Mouse (Mus musculus): ENCODE measurements at regions not wholly inside any gene's neighbourhood (a gene's known extent, or its start where the extent isn't known, plus 50 kb on each side); places are given as distances from the start of the nearest gene placed in this dataset.
A peak's percentile ranks its signal among the peaks of the same experiment; 100 is the strongest.

- no peak for DNase-seq
Observed at GRCm38 (mm10) chr3:20680944-20681494, 314.0 kb upstream of the Agtr1b start.

- DNase-seq, result peak; percentile 63 to 71
Observed at GRCm38 (mm10) chr3:20661883-20662282, 294.9 kb upstream of the Agtr1b start.

GRCm38 (mm10) chr3:20655345-20655744 is 288.4 kb upstream of the Agtr1b start:
- DNase-seq, result peak in 1 of 2 experiments; percentile 43

Data from heart, adult 18-20 months (tissue).